Mouse (Mus musculus) kidney, embryonic 15.5 days (tissue): ENCODE measurements around the gene Dph5. TPM values are rescaled to one million over a fixed set of nuclear protein-coding genes. Genes with fewer than 3 reads are reported as not detected.
A peak's percentile ranks its signal among the peaks of the same experiment; 100 is the strongest.

Experiments used
- ATAC-seq: fragments of 200-750 bp; cut with Nextera tagmentation; replicated peaks from 2 replicates; pipeline ENCODE4 v1.8.0; 2017; ENCODE audit warnings: moderate TSS enrichment; ENCODE audit not compliant: low FRiP score
- H3K27ac ChIP-seq: fragments of 300-500 bp; sonication (generic); 2 replicates; pipeline ENCODE4 v1.5.1; 2015; ENCODE audit warnings: mild to moderate bottlenecking, inconsistent platforms
- H3K27me3 ChIP-seq: fragments of 300-500 bp; sonication (generic); 2 replicates; pipeline ENCODE4 v1.6.1; 2015; ENCODE audit warnings: inconsistent platforms
- H3K36me3 ChIP-seq: fragments of 300-500 bp; sonication (generic); 2 replicates; pipeline ENCODE4 v1.6.1; 2015; ENCODE audit warnings: inconsistent platforms
- H3K4me1 ChIP-seq: fragments of 300-500 bp; sonication (generic); 2 replicates; pipeline ENCODE4 v1.6.1; 2015; ENCODE audit warnings: inconsistent platforms
- H3K4me2 ChIP-seq: fragments of 300-500 bp; sonication (generic); 2 replicates; pipeline ENCODE4 v1.6.1; 2015; ENCODE audit warnings: moderate library complexity, mild to moderate bottlenecking, inconsistent platforms
- H3K4me3 ChIP-seq: fragments of 300-500 bp; sonication (generic); replicated peaks from 2 replicates; pipeline ENCODE4 v1.5.1; 2015; ENCODE audit warnings: mild to moderate bottlenecking, inconsistent platforms
- H3K9ac ChIP-seq: fragments of 300-500 bp; sonication (generic); 2 replicates; pipeline ENCODE4 v1.6.1; 2015; ENCODE audit warnings: mild to moderate bottlenecking, inconsistent platforms
- H3K9me3 ChIP-seq: fragments of 300-500 bp; sonication (generic); replicated peaks from 2 replicates; pipeline ENCODE4 v1.6.1; 2016; ENCODE audit warnings: inconsistent platforms
- WGBS: fragments of 180-500 bp; shearing (Covaris S2); methylation state at CpG from one replicate; pipeline ENCODE4 v1.1.7; 2015; ENCODE audit warnings: mixed read lengths; 5-methylcytosine and 5-hydroxymethylcytosine counted together
- polyA plus RNA-seq: library from polyadenylated mRNA; unstranded; fragments of >200 nt; fragmentation: Nextera tagmentation; extraction: Ambion mirVana; gene quantifications from 2 replicates; pipeline ENCODE4 v1.2.1, GENCODE M21; 2015

Dph5 gene
- 27.4 and 28.4 TPM in 2 replicates for polyA plus RNA-seq

DNA sequence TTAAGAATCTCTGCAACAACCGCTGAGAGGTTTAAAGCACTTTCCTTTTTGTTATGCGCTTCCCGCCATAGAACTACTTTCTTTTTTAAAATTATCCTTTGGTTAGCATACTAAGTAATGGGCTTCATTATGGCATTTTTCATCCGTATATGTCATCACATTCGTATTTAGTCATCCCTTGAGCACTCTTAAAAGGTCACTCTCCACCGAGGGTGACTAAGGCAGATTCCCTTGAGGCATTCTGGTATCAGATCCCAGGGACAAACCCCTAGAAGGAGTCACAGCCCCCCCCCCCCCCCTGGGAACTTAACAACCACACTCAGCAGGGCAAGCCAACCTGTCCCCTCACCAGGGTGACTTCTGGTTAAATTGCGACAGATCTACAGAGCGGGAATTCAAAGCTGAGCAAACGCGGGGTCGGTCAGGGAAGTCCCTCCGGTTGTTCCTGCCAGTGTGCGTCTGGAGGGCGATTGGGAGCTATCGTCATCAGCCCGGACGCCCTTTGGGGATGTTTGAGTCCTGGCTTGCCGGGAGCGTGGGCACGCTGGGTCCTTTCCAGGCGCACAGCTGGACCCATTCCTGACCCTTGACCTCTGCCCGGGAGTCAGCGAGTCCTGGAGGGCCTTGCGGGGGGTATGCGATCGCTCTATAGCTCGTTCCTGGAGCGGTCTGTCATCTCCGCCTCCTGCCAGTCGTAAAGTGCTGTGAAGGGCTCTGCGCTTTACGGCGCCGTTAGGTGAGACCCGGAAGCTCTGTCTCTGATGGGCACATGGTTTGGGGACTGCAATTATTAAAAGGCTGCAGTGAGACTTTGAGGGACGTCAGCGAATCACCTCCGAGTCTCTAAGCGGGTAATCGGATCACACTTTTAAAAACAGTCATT is at the start of gene Dph5:
Dph5 (plus strand) TSS at position 411 of the 883 bp plus-strand sequence.
- ATAC-seq = peak; percentile 99
- peaks cover 6% of the 10 kb centered on the region; the same call in 1 of the 2 replicates for H3K4me1 ChIP-seq
- under 1% methylated on average over 40 of the region's 40 CpGs for WGBS

GRCm38 (mm10) chr3:115844566-115844965 is 43.1 kb upstream of the Dph5 start:
- Histone ChIP-seq H3K27ac (no peak overlapping the region), H3K9ac (no peak overlapping the region), H3K4me1 (no peaks in the 10 kb centered on the region), H3K4me3 (no peak overlapping the region), H3K9me3 (no peaks in the 10 kb centered on the region), H3K36me3 (no peaks in the 10 kb centered on the region), H3K4me2 (no peak overlapping the region), H3K27me3 (no peaks in the 10 kb centered on the region)
- 82% methylated on average over 3 of the region's 3 CpGs for WGBS
- ATAC-seq = no peak

More for the DNA sequence above, at the start of gene Dph5:
- Histone ChIP-seq H3K4me2 (peak within 1 kb of the TSS; percentile 70), H3K36me3 (0 out of 2 replicates have a peak, but pooled peaks cover under 1% of the 10 kb centered on the region), H3K9me3 (no peaks in the 10 kb centered on the region), H3K4me3 (peak within 1 kb of the TSS; percentile 87), H3K27me3 (no peaks in the 10 kb centered on the region), H3K27ac (peak within 1 kb of the TSS; percentile 82), H3K9ac (peak within 1 kb of the TSS; percentile 66)

DNA sequence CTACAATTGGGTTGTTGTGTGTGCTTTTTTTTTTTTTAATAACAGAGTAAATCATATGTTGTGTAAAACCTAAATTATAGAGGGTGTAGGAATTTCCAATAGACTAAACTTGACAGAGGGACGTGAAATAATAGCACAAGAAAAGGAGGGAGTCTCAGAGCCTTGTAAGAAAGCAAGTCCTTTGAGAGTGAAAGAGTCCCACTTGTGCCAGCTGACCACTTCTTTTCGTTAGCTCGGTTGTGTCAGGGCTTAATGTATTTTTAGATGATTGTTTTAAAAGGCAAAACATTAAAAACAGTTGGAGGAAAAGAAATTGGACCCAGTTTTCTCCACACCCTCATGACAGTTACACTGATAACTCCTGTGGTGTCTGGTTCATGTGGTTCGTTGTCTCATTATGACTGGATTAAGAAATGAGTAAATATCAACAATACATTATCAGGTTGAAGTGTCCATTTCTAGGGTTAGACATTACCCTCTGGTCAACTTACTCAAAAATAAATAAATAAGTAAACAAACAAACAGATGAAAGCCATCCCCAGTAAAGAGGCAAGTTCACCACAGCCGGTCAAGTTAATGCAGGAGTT is 42.5 kb upstream of the Dph5 start:
- 84% methylated on average over 5 of the region's 5 CpGs for WGBS
- Histone ChIP-seq H3K9ac (no peak overlapping the region), H3K27me3 (no peaks in the 10 kb centered on the region), H3K9me3 (no peaks in the 10 kb centered on the region), H3K4me2 (no peak overlapping the region), H3K4me3 (no peak overlapping the region), H3K36me3 (no peaks in the 10 kb centered on the region), H3K4me1 (no peaks in the 10 kb centered on the region), H3K27ac (no peak overlapping the region)
- no peak for ATAC-seq

DNA sequence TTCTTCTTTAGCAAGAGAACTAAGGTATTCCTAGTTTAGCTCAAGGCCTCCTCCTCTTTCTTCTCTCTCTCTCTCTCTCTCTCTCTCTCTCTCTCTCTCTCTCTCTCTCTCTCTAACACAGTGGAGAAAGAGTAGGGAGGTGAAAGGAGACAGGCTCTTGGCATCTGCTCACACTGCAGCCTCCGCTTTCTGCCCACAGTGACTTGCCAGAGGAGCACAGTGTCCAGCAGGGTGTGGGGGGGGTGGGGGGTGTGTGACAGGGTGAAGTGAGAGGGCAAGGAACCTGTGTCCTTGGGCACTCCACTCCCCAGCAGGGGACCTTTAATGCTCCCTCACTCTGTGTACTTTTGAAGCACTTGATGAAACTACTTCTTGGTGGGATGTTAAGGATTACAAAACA is 41.9 kb upstream of the Dph5 start:
- no peaks in the 10 kb centered on the region for H3K9me3 ChIP-seq
- ATAC-seq = no peak
- 73% methylated on average over 1 of the region's 1 CpGs for WGBS
- H3K4me2 ChIP-seq = no peak overlapping the region
- H3K9ac ChIP-seq = no peak overlapping the region
- no peak overlapping the region for H3K4me3 ChIP-seq
- no peaks in the 10 kb centered on the region for H3K4me1 ChIP-seq
- H3K36me3 ChIP-seq = no peaks in the 10 kb centered on the region
- H3K27ac ChIP-seq = no peak overlapping the region
- no peaks in the 10 kb centered on the region for H3K27me3 ChIP-seq

DNA sequence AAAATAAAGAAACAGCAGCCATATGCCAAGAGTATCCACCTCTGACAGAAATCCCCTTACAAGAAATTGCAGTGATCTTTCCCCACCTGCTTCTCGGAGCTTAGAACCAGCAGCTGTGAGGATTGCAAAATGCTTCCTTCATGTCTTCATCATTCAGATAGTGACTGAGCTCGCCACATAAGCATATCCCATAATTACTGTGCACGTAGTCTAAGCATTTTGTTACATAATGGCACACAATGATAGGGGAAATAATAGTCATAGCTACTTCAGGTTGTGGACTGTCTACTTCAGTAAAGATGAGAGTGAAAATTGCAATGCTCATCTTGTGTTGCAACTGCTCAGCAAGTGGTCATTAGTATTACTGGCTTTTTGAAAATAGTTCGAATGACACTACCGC is 41.5 kb upstream of the Dph5 start:
- Histone ChIP-seq H3K27me3 (no peaks in the 10 kb centered on the region), H3K36me3 (no peaks in the 10 kb centered on the region), H3K4me2 (no peak overlapping the region), H3K4me1 (no peaks in the 10 kb centered on the region), H3K4me3 (no peak overlapping the region), H3K9ac (no peak overlapping the region), H3K27ac (no peak overlapping the region), H3K9me3 (no peaks in the 10 kb centered on the region)
- WGBS = 87% methylated on average over 5 of the region's 5 CpGs
- ATAC-seq = no peak

GRCm38 (mm10) chr3:115848686-115849480 is 38.8 kb upstream of the Dph5 start:
- Histone ChIP-seq H3K4me3 (no peak overlapping the region), H3K9me3 (no peaks in the 10 kb centered on the region), H3K4me2 (no peak overlapping the region), H3K27ac (no peak overlapping the region), H3K27me3 (no peaks in the 10 kb centered on the region), H3K9ac (no peak overlapping the region), H3K4me1 (no peaks in the 10 kb centered on the region), H3K36me3 (no peaks in the 10 kb centered on the region)
- ATAC-seq = no peak
- 74% methylated on average over 11 of the region's 11 CpGs for whole genome bisulfite sequencing

- no peaks in the 10 kb centered on the region for H3K9me3 ChIP-seq
These were observed 36.7 kb upstream of the Dph5 start for GRCm38 (mm10) chr3:115850946-115851345.

GRCm38 (mm10) chr3:115854672-115855191 is 32.9 kb upstream of the Dph5 start:
- Histone ChIP-seq H3K9me3 (no peaks in the 10 kb centered on the region), H3K4me1 (no peaks in the 10 kb centered on the region), H3K4me3 (no peak overlapping the region), H3K27ac (no peak overlapping the region), H3K9ac (no peak overlapping the region), H3K36me3 (no peaks in the 10 kb centered on the region), H3K27me3 (no peaks in the 10 kb centered on the region), H3K4me2 (no peak overlapping the region)
- 93% methylated on average over 7 of the region's 7 CpGs for WGBS
- ATAC-seq = no peak

More at GRCm38 (mm10) chr3:115850946-115851345, 36.7 kb upstream of the Dph5 start:
- Histone ChIP-seq H3K4me3 (no peak overlapping the region), H3K4me1 (no peaks in the 10 kb centered on the region), H3K4me2 (no peak overlapping the region), H3K27ac (no peak overlapping the region), H3K36me3 (no peaks in the 10 kb centered on the region), H3K9ac (no peak overlapping the region), H3K27me3 (no peaks in the 10 kb centered on the region)
- 63% methylated on average over 4 of the region's 4 CpGs for WGBS
- ATAC-seq = no peak

- WGBS = 64% methylated on average over 10 of the region's 10 CpGs
- Histone ChIP-seq H3K9ac (no peak overlapping the region), H3K4me3 (no peak overlapping the region), H3K9me3 (no peaks in the 10 kb centered on the region), H3K36me3 (no peaks in the 10 kb centered on the region), H3K4me1 (no peaks in the 10 kb centered on the region), H3K27ac (no peak overlapping the region), H3K27me3 (no peaks in the 10 kb centered on the region), H3K4me2 (no peak overlapping the region)
- no peak for ATAC-seq
These were observed 32.1 kb upstream of the Dph5 start for GRCm38 (mm10) chr3:115855576-115855975.

- H3K4me3 ChIP-seq = no peak overlapping the region
- H3K36me3 ChIP-seq = no peaks in the 10 kb centered on the region
- H3K9ac ChIP-seq = no peak overlapping the region
- no peaks in the 10 kb centered on the region for H3K4me1 ChIP-seq
- H3K27ac ChIP-seq = no peak overlapping the region
- no peaks in the 10 kb centered on the region for H3K9me3 ChIP-seq
- no peak for ATAC-seq
- no peak overlapping the region for H3K4me2 ChIP-seq
- 36% methylated on average over 8 of the region's 8 CpGs for WGBS
- H3K27me3 ChIP-seq = no peaks in the 10 kb centered on the region
These were observed 31.1 kb upstream of the Dph5 start for GRCm38 (mm10) chr3:115856484-115857022.

GRCm38 (mm10) chr3:115857436-115857835 is 30.2 kb upstream of the Dph5 start:
- Histone ChIP-seq H3K27me3 (no peaks in the 10 kb centered on the region), H3K27ac (no peak overlapping the region), H3K9ac (no peak overlapping the region), H3K9me3 (no peaks in the 10 kb centered on the region), H3K4me3 (no peak overlapping the region), H3K4me1 (no peaks in the 10 kb centered on the region), H3K36me3 (no peaks in the 10 kb centered on the region), H3K4me2 (no peak overlapping the region)
- 88% methylated on average over 10 of the region's 10 CpGs for whole genome bisulfite sequencing
- ATAC-seq = no peak
